Mouse (Mus musculus) lung, postnatal 10 days (tissue): ENCODE results near the gene Rxra.

Experiments
- DNase-seq: peaks from one replicate; pipeline ENCODE4 v3.0.0; 2021

Gene Rxra

GRCm38 (mm10) chr2:27703852-27704640, 27.8 kb downstream of the Rxra start:
- DNase-seq: peak; percentile 61

DNA sequence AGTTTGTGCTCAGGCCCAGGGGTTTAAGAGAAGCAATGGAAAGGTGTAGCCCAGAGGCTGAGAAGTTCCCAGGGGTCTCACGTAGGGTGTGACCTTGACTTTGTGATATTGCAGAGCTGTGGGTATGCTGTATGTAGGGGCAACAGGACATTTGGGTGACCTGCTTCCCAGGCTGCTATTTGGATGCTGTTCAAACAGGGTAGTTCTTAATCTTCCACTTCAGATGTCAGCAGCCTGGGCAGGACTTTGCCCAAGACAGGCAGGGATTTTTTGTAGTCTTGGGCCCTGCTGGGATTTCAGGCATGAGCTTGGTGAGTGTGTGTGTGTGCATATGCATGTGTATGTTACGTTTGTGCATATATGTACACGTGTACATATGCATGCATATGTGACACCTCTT, 28.4 kb downstream of the Rxra start:
- DNase-seq: no peak

GRCm38 (mm10) chr2:27710871-27711382, 34.7 kb downstream of the Rxra start:
- DNase-seq: peak; percentile 52

DNA sequence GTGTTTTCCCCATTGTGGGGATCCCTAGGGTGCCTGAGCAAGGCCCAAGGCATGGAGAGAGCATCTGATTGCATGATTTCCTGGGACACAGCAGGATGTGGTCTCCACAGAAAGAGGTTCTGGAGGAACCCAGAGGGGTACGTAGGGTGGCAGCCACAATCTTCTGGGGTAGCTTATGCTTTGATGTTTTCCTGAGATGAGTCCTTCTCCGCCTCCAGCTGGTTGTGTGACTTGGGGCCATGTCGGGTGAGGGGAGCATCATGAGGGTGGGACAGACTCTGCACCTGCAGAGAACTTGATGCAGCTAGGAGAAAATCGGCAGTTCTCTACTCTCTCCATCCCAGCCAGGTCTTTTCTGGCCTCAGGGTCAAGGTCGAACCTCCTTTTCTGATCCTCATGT, 36.4 kb downstream of the Rxra start:
- DNase-seq: no peak

GRCm38 (mm10) chr2:27713378-27713777, 37.1 kb downstream of the Rxra start:
- DNase-seq: no peak

- DNase-seq: peak; percentile 64
These were observed 37.9 kb downstream of the Rxra start for GRCm38 (mm10) chr2:27714131-27714530.

GRCm38 (mm10) chr2:27715221-27715620, 39.0 kb downstream of the Rxra start:
- DNase-seq: peak; percentile 46

- peak; percentile 22 for DNase-seq
These were observed 40.1 kb downstream of the Rxra start for GRCm38 (mm10) chr2:27716339-27716738.

- DNase-seq: peak; percentile 79
These were observed 42.0 kb downstream of the Rxra start for GRCm38 (mm10) chr2:27718191-27718590.

DNA sequence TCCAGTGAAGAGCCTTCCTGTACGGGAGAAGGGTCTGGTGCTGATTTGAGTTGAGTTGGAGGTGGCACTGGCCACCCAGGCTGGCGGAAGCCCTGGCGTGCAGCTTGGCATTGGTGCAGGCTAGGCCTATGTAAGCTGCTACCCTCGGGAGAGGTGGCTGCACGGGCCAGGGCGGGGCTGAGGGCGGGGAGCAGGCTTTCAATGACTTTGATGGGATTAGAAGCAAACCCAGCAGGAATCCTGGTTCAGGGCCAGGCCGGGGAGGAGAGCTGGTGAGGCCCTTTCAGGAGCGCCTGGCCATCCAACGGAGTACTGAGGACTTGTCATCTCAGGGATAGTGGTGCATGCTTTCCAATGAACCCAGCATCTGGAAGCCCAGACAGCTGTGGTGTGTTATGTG, 43.4 kb downstream of the Rxra start:
- no peak for DNase-seq

DNA sequence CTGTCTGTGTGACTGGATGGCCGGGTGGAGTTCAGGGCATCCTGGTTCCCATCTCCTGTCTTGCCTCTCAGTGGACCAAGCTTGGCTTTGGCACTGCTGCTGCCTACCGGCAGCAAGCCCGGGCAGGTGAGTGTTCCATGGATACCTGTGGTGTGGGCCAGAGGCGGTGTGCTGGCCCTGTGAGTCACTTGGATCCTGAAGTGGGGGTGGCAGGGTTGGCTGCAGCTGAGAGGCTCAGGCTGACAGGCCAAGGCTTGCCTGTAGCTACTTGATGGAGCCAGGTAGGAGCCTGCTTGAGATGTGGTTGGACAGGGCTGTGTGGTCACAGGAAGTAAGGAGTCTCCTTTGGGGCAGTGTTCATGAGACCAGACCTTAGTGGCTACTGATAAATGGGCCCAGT, 45.4 kb downstream of the Rxra start:
- no peak for DNase-seq

GRCm38 (mm10) chr2:27724729-27725316, 48.6 kb downstream of the Rxra start:
- no peak for DNase-seq

DNA sequence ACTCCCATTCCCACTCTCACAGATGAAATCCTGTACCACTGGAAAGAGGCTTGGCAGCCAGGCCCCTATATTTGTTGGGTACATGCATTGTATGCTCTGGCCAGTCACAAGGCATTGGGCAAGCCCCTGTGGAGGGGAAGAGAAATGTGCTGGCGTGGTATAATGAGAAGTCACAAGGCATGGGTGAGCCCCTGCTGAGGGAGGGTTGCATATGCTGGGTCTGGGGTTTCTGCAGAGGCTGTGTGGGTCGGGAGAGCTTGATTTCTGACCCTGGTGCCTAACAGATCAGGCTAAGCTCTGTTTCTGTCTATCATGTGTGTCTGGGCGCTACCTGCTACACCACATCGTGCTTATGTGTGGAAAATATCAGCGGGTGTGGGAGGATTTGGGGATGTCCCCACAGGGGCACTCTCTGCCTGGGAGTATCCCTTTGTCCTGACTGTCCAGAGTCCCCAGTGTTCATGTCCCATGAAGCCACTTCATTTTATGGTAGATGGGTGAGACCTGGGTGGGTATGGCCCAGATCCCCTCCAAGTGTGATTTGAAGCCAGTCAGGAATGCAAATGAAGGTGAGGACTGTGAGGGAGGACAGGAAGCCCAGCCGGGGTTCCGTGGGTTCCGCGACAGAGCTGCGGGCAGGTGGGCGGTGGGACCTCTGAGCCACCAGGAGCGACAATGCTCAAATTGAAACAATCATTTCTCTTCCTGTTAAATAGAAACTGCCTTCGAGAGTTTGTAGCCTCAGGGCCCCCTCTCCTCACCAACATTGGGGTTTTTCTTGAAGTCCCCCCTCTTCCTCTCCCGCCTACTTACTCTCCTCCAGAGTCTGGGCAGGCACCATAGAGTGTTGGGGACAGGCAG, 52.0 kb downstream of the Rxra start:
- no peak for DNase-seq

DNA sequence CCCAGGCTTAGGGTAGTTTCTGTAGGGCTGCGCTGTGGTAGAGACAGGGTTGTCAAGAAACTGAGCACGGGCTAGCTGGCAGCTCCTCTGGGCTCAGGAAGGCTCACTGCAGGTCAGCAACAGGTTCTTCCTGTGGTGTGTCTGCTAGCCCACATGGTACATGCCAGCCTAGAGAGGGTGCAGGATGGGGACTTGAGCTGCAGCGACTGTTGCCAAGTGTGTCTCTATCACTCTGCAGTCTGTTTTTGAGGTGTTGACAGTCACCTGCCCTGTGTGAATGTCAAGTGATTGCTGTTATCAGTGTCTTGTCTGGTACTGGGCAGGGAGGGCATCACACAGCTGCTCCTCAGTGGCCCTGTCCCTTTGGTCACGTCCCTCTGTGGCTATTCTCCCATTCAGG, 52.8 kb downstream of the Rxra start:
- DNase-seq: no peak

DNA sequence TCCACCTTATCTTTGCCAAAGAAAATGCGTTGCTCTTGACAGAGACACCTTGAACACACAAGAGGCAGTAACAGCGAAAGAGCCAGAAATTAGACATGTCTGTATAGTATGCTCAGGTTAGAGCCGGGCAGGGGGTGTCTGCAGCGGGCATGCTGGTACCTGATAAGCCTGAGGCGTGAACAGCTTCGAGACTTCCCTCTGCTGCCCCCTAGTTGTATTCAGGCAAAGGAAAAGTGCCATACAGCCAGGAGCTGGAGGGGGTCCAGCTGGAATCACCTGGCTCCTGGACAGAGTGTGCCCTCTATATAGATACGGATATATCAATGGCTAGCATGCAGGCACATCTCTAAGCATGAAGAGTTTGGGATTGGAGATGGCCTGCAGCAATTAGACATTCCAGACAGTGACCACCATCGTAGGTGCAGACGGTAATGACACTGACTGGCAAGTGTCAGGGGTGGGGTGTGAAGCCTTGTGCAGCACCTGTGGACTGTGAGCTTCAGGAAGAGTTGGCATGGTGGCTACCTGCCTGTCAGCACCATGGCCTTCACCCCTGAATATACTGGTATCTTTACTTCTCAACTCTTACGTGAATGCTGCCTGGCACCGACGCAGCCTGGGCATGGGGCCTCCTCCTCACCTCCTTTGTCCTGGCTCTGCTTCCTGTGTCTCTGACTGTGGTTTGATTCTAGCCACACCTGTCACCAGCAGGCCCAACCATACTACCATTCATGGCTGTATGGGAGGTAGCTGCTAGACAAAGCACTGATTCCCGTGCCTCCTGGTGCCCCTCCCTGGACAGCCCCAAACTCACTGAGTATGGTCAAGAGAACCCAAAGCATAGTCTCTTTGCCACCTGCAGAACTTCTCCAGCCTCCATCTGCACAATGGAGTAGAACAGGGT, 54.0 kb downstream of the Rxra start:
- DNase-seq: peak; percentile 61

GRCm38 (mm10) chr2:27733021-27733420, 56.8 kb downstream of the Rxra start:
- DNase-seq: no peak

- DNase-seq: peak; percentile 52
These were observed 58.1 kb downstream of the Rxra start for GRCm38 (mm10) chr2:27734328-27734727.

- no peak for DNase-seq
These were observed 58.6 kb downstream of the Rxra start for GRCm38 (mm10) chr2:27734800-27735199.

- no peak for DNase-seq
These were observed 60.6 kb downstream of the Rxra start for GRCm38 (mm10) chr2:27736802-27737201.

DNA sequence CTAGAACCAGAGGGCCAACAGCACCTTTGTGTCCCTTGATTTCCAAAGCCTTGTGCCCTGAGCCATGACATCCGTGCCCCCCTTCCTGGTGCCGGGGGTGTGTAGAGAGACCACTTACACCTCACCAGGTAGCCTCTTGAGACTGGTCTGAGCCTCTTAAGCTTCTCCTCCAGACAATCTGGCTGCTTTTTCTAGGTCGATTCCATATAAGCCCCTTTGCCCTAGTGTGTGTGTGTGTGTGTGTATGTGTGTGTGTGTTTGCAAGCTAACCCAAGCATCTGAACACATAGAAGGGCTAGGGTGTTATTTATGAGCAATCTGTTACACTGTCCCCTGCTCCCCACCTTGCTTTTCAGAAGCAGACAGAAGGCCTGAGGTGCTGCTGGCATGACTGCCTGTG, 62.2 kb downstream of the Rxra start:
- no peak for DNase-seq

- DNase-seq: peak; percentile 89
These were observed 63.9 kb downstream of the Rxra start for GRCm38 (mm10) chr2:27740091-27740608.

GRCm38 (mm10) chr2:27743177-27743576, 66.9 kb downstream of the Rxra start:
- no peak for DNase-seq
